Mouse (Mus musculus) liver, embryonic 15.5 days (tissue): ENCODE results near the gene Olfr1170. TPM values are rescaled to one million over a fixed set of nuclear protein-coding genes. Genes with fewer than 3 reads are reported as not detected.

Experiments
- ATAC-seq: fragments of 200-750 bp; cut with Nextera tagmentation; 2 replicates; pipeline ENCODE4 v1.8.0; 2017; ENCODE audit warnings: moderate number of reproducible peaks, mild to moderate bottlenecking, moderate library complexity; ENCODE audit not compliant: insufficient read depth
- H3K27ac ChIP-seq: fragments of 300-500 bp; sonication (generic); replicated peaks from 2 replicates; pipeline ENCODE4 v1.5.1; 2015; ENCODE audit warnings: mild to moderate bottlenecking, inconsistent platforms
- H3K27me3 ChIP-seq: fragments of 300-500 bp; sonication (generic); 2 replicates; pipeline ENCODE4 v1.6.1; 2015; ENCODE audit warnings: mild to moderate bottlenecking, inconsistent platforms
- H3K36me3 ChIP-seq: fragments of 300-500 bp; sonication (generic); replicated peaks from 2 replicates; pipeline ENCODE4 v1.6.1; 2015; ENCODE audit warnings: moderate library complexity, mild to moderate bottlenecking, inconsistent platforms
- H3K4me1 ChIP-seq: fragments of 300-500 bp; sonication (generic); replicated peaks from 2 replicates; pipeline ENCODE4 v1.6.1; 2015; ENCODE audit warnings: inconsistent platforms
- H3K4me2 ChIP-seq: fragments of 300-500 bp; sonication (generic); 2 replicates; pipeline ENCODE4 v1.6.1; 2015; ENCODE audit warnings: moderate library complexity, mild to moderate bottlenecking, inconsistent platforms
- H3K4me3 ChIP-seq: fragments of 300-500 bp; sonication (generic); replicated peaks from 2 replicates; pipeline ENCODE4 v1.5.1; 2015; ENCODE audit warnings: mild to moderate bottlenecking, inconsistent platforms
- H3K9ac ChIP-seq: fragments of 300-500 bp; sonication (generic); 2 replicates; pipeline ENCODE4 v1.6.1; 2015; ENCODE audit warnings: moderate library complexity, mild to moderate bottlenecking, inconsistent platforms
- H3K9me3 ChIP-seq: fragments of 300-500 bp; sonication (generic); replicated peaks from 2 replicates; pipeline ENCODE4 v1.6.1; 2016; ENCODE audit warnings: inconsistent platforms
- WGBS: fragments of 180-500 bp; shearing (Covaris S2); methylation state at CpG from one replicate; pipeline ENCODE4 v1.1.7; 2015; ENCODE audit warnings: mixed read lengths; ENCODE audit not compliant: insufficient replicate concordance; 5-methylcytosine and 5-hydroxymethylcytosine counted together
- polyA plus RNA-seq: library from polyadenylated mRNA; unstranded; fragments of >200 nt; fragmentation: Nextera tagmentation; extraction: Ambion mirVana; gene quantifications from 2 replicates; pipeline ENCODE4 v1.2.1, GENCODE M21; 2015

Gene Olfr1170
- not detected in 2 replicates for polyA plus RNA-seq

DNA sequence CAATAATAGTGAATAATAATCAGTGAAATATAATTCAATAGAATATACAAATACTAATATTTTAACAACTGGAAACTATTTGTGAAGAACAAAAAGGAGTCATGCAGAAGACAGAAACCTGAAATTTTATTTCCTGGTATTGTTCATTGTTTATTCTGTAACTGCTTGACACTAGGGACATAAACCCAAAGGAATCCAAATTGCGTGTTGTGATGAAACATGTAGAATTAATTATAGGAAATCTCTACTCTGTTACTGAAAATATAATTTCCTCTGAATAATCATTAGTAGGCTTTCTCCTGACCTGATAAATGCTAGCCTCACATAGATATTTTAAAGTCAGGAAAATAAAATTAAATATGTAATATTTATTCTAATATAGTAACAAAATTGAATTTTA, at the start of gene Olfr1170:
TSS of gene Olfr1170 (minus strand) at position 101 of the 400 bp plus-strand sequence.
- no peaks in the 10 kb centered on the region for H3K36me3 ChIP-seq
- 64% methylated on average over 1 of the region's 1 CpGs for WGBS
- H3K27me3 ChIP-seq, result no peaks in the 10 kb centered on the region
- H3K4me1 ChIP-seq, result no peaks in the 10 kb centered on the region
- ATAC-seq, result no peak
- H3K4me2 ChIP-seq, result no peak within 1 kb of the TSS
- no peak within 1 kb of the TSS for H3K27ac ChIP-seq
- H3K4me3 ChIP-seq, result no peak within 1 kb of the TSS
- no peak within 1 kb of the TSS for H3K9ac ChIP-seq
- H3K9me3 ChIP-seq, result no peaks in the 10 kb centered on the region

DNA sequence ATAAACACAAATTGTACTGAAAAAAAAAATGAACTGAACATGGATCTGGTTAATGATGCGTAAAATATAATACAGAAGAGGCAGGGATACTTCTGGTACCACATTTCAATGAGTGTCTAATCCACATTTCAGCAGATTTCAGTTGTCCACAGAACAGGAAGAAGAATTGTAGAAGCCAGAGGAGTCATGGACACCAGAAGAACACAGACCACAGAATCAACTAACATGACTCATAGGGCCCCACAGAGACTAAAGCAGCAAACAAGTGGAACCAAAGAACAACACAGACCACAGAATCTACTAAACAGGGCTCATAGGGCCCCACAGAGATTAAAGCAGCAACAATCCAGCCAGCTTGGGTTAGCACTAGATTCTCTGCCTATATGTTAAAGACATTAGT, 7.3 kb downstream of the Olfr1170 start:
- ATAC-seq, result no peak
- Histone ChIP-seq H3K4me1 (no peaks in the 10 kb centered on the region), H3K9me3 (no peaks in the 10 kb centered on the region), H3K27ac (no peak overlapping the region), H3K36me3 (no peaks in the 10 kb centered on the region), H3K4me3 (no peak overlapping the region), H3K9ac (no peak overlapping the region), H3K27me3 (no peaks in the 10 kb centered on the region), H3K4me2 (no peak overlapping the region)
- WGBS, result 69% methylated on average over 1 of the region's 1 CpGs

DNA sequence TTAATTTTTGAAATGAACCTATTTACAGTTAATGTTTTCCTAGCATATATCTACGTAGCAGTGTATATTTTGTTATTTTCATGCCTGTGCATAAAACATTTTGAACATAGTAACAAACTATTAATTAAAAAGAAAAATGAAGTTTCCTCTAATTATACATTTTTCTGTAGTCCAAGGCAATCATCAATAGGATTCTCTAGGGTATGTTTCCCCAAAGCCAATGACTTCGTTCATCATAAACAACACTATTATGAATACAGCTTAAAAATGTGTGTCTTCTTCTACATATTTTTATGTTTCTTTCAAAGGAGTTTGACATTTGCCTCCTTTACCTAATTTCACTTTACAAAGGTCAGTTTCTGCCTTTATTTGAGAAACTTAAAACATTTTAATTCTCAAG, 46.6 kb downstream of the Olfr1170 start, which contains the start of gene Olfr1168:
TSS of gene Olfr1168 (plus strand) at position 301 of the 400 bp plus-strand sequence.
- WGBS, result 59% methylated on average over 2 of the region's 2 CpGs
- no peaks in the 10 kb centered on the region for H3K27me3 ChIP-seq
- ATAC-seq, result no peak
- H3K36me3 ChIP-seq, result no peaks in the 10 kb centered on the region
- no peaks in the 10 kb centered on the region for H3K9me3 ChIP-seq
- H3K4me1 ChIP-seq, result no peaks in the 10 kb centered on the region
- no peak within 1 kb of the TSS for H3K4me2 ChIP-seq
- H3K9ac ChIP-seq, result no peak within 1 kb of the TSS
- no peak within 1 kb of the TSS for H3K4me3 ChIP-seq
- H3K27ac ChIP-seq, result no peak within 1 kb of the TSS

Other genes with a start within 250 kb of the Olfr1170 start
- gene Olfr1158, start 238.2 kb downstream of the Olfr1170 start, polyA plus RNA-seq, result not detected in 2 replicates
- gene Olfr1160, start 220.1 kb downstream of the Olfr1170 start, polyA plus RNA-seq, result not detected in 2 replicates
- not detected in 2 replicates for gene Olfr1161, start 205.6 kb downstream of the Olfr1170 start, polyA plus RNA-seq
- not detected in 2 replicates for gene Olfr73, start 190.6 kb downstream of the Olfr1170 start, polyA plus RNA-seq
- gene Olfr1162, start 177.2 kb downstream of the Olfr1170 start, polyA plus RNA-seq, result not detected in 2 replicates
- not detected in 2 replicates for gene Olfr1163, start 156.5 kb downstream of the Olfr1170 start, polyA plus RNA-seq
- not detected in 2 replicates for gene Olfr1164, start 134.4 kb downstream of the Olfr1170 start, polyA plus RNA-seq
- gene Olfr1166, start 100.1 kb downstream of the Olfr1170 start, polyA plus RNA-seq, result not detected in 2 replicates
- gene Olfr1167, start 73.1 kb downstream of the Olfr1170 start, polyA plus RNA-seq, result not detected in 2 replicates
- not detected in 2 replicates for gene Olfr1168, start 46.5 kb downstream of the Olfr1170 start, polyA plus RNA-seq
- gene Olfr1173, start 51.5 kb upstream of the Olfr1170 start, polyA plus RNA-seq, result not detected in 2 replicates
- gene Olfr1174-ps, start 86.8 kb upstream of the Olfr1170 start, polyA plus RNA-seq, result not detected in 2 replicates
- not detected in 2 replicates for gene Olfr1175-ps, start 98.9 kb upstream of the Olfr1170 start, polyA plus RNA-seq
- not detected in 2 replicates for gene Olfr1176, start 108.4 kb upstream of the Olfr1170 start, polyA plus RNA-seq
- gene Olfr1177-ps, start 118.2 kb upstream of the Olfr1170 start, polyA plus RNA-seq, result not detected in 2 replicates
- not detected in 2 replicates for gene Olfr1178, start 158.7 kb upstream of the Olfr1170 start, polyA plus RNA-seq
- not detected in 2 replicates for gene Olfr1179, start 178.1 kb upstream of the Olfr1170 start, polyA plus RNA-seq
- gene Olfr1180, start 190.8 kb upstream of the Olfr1170 start, polyA plus RNA-seq, result not detected in 2 replicates
- gene Olfr1181, start 197.8 kb upstream of the Olfr1170 start, polyA plus RNA-seq, result not detected in 2 replicates
- not detected in 2 replicates for gene Gm13757, start 220.8 kb upstream of the Olfr1170 start, polyA plus RNA-seq
- gene Olfr1183, start 226.5 kb upstream of the Olfr1170 start, polyA plus RNA-seq, result not detected in 2 replicates